Mouse (Mus musculus): ENCODE results near the gene Dip2b.
A peak's percentile ranks its signal among the peaks of the same experiment; 100 is the strongest.

Gene Dip2b

GRCm38 (mm10) chr15:100084882-100085281 is 46.4 kb downstream of the Dip2b start:
- no peak for DNase-seq (ENCODE audit: low read depth, low spot score)

GRCm38 (mm10) chr15:100088021-100088420 is 49.6 kb downstream of the Dip2b start:
- no peak for DNase-seq (ENCODE audit: low read depth, low spot score)

- DNase-seq (ENCODE audit: low read depth, low spot score), result peak; percentile 76
Measured at GRCm38 (mm10) chr15:100089645-100090053, 51.2 kb downstream of the Dip2b start.

GRCm38 (mm10) chr15:100091818-100092217 is 53.4 kb downstream of the Dip2b start:
- no peak for DNase-seq (ENCODE audit: low read depth, low spot score)

DNA sequence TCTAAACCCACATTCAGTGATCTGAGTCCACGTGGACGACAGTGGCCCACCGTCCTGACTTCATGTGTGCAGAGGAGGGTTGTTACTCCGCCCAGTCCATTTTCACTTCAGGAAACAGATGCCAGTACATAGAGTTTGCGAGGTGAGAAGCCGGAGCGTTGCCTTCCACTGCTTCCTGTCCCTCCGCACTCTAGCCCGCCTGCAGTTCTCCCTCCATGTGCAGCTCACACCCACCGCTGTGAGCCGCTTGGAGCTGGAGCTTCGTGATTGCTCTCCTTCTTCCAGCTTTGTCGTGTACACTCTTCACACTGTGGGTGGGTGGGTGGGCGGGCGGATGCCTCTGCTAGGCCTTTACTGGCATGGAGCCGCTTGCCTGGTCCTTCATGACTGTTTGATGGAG is 53.8 kb downstream of the Dip2b start:
- no peak for DNase-seq (ENCODE audit: low read depth, low spot score)

- no peak for DNase-seq (ENCODE audit: low read depth, low spot score)
Measured at GRCm38 (mm10) chr15:100096587-100097428, 58.3 kb downstream of the Dip2b start.

GRCm38 (mm10) chr15:100100336-100100735 is 61.9 kb downstream of the Dip2b start:
- DNase-seq (ENCODE audit: low read depth, low spot score), result no peak

DNA sequence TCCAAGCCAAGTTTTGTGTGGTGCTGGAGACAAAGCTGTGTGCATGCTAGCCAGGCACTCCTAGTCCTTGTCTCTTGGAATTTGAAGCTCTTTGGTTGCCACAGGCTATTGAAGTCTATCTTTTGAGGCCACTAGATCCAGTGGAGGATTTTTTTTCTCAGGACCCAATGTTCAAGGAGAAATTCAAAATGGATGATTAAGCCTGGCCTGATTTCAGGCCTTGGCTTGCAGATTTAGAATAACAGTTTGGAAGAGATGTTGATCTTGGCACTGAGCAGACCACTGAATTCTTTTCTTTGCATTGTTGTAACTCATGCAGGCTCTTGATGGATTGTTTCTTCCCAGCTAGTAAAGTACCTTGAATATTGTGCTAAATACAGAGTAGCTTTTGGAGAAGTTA is 62.7 kb downstream of the Dip2b start:
- no peak for DNase-seq (ENCODE audit: low read depth, low spot score)

- DNase-seq (ENCODE audit: low read depth, low spot score), result no peak
Measured at GRCm38 (mm10) chr15:100104126-100104525, 65.7 kb downstream of the Dip2b start.

- DNase-seq (ENCODE audit: low read depth, low spot score), result no peak
Measured at GRCm38 (mm10) chr15:100108071-100108782, 69.8 kb downstream of the Dip2b start.

DNA sequence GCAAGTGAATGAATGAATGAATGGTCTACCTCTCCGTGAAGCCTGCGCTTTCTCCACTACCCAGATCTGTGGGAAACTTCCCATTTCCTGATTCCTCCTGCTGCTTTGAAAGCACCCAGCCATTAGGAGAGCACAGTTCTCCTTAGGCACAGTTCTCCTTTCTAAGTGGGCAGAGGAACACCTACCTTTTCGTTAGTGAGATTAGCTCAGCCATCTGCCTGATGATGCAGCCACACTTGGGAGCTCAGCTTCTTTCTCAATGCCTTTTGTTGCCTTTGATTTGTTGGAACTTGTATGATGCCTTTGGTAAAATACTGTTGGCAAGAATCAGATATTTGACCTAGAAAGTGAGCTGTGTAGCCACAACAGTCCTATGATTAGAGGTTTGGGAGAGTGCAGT is 71.5 kb downstream of the Dip2b start:
- DNase-seq (ENCODE audit: low read depth, low spot score), result no peak

DNA sequence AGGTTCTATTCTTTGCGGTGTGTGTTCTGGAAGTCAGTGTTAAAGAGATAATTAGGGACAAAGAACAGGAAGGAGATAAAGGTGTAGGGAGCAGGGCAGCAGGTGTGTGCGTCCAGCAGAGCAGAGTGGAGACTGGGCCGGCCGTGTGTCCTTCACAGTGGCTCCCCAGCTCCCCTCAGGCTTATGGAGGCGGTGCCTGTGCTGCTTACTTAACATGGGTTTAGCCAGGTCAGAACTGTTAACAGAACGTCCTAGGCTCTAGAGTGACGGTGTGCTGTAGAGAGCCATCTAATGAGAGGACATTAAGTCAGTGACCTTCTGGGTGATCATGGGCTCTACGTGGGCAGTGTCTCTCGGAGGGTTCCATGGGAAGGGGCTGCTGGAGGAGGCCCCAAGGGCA is 73.4 kb downstream of the Dip2b start:
- no peak for DNase-seq (ENCODE audit: low read depth, low spot score)

DNA sequence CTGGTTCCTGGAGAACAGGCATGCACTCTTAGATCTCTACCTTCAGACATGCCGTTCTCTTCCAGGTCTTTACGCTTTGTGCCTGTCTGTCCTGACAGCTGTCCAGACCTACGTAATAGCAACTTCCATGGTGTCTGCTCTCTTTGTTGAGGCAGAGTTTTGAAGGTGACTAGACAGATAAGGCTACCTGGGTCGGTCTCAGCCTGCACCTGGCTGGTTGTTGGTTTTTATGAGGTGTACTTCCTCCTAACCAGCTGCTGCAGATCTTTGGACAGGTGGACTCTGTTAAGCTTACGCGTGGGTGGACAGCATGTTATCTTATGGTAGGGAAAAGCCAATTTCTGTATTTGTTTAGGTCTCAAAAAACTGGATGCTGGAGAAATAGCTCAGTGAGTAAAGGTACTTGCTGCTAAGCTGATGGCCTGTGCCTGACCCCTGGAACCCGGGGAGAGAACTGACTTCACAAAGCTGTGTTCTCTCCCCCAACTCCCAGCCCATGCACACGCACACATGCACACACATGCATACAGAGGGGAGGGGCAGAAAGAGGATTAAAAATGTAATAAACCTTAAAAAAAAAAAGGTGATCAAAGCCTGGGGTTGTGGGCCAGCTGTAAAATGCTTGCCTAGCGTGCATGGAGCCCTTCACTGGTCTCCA is 74.0 kb downstream of the Dip2b start:
- DNase-seq (ENCODE audit: low read depth, low spot score), result no peak

DNA sequence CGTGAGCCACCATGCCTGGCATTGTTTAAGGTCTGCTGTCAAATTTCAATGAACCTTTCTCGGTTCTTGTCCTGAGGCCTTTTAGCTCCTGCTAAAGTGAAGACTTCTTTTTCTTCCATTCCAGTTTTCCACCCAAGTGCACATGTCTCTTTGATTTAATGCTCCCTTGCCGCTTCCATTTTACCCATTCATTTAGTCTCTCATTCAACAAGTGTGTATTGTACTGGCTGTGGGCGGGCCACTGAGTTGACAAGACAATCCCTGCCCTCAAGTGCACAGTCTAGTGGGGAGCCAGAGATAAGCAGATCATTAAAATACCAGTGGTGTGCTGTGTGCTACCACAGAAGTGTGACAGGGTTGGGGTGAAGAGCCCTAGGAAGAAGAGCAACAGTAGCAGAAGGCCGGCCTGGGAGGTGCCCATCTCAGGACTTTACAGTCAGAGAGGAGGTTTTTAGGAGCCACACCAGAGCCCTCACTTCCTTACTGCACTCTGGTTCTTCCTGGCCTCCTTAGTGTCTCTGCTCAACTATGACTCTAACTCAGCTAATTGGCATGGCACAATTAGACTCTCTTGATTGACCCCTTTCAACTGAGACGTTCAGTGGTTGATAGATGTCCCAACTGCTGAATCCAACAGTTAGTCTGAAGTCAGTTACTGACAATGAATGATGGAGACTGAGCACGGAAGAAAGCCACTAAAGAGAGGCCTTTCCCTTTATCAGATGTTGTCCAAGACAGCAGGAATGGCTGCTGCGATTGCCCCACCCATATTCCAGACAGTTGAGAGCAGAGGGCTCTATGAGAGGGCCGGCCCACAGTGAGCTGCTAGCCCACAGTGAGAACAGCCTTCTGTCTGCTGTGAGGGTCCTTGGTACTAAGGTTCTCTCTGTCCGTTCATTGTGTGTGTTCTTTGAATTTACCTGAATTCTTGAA is 75.1 kb downstream of the Dip2b start:
- DNase-seq (ENCODE audit: low read depth, low spot score), result peak; percentile 75

- no peak for DNase-seq (ENCODE audit: low read depth, low spot score)
Measured at GRCm38 (mm10) chr15:100115416-100115815, 77.0 kb downstream of the Dip2b start.

DNA sequence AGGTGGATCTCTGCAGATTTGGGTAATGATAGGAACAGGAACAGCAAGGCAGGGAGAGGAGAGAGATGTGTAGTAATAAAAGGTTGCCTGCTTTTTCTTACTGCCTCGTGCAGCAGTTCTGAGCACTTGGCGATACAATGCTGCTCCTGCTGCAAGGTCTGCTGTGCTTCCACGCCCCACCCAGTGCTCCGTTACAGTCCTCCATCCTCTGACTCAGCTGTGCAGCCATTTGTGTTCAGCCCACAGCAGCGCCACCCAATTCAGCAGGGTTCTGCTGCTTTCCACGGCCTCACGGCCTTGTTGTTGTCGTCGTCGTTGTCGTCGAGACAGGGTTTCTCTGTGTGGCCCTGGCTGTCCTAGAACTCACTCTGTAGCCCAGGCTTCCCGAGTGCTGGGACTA is 77.9 kb downstream of the Dip2b start:
- no peak for DNase-seq (ENCODE audit: low read depth, low spot score)

DNA sequence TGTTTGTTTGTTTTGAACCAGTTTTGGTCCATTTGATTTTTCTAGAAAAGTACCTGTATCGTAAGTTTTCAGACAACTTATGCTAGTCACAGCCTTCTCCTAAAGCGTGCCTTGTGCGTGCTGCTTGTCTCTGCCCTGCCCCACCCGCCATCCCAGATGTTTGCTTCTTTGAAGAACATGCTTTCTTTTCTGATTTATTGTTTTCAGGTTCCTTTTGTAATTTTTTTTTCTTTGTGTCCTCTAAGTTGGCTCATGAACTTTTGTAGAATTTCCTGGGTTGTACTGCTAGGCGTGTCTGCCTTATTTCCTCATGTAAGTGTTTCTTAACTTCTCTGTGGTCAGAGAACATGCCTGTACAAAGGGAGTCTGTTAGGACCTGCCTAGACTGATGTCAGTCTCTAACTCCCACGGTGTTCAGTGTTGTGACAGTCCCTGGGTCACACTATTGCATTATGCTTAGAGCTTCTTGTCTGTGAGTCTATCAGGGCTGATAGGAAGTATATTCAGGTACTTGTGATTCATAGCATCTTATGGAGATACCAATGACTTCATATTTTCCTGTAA is 80.8 kb downstream of the Dip2b start:
- no peak for DNase-seq (ENCODE audit: low read depth, low spot score)

DNA sequence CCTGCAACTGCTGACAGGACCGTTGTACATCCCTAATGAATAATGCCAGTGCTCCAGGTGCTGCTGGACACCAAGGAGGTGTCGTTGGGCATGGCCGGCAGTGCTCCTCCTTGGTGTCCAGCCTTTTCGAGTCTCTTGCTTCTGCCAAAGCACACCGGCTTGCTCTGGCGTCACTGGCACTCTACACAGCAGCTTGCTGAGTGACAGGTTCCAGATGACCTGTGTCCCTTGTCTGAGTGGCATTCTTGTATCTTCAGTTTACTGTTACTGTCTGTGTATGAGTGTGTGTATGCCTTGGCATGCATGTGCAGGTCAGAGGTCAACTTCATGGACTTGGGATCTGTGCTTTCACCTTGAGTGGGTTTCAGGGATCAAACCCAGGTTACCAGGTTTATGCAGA is 83.0 kb downstream of the Dip2b start:
- DNase-seq (ENCODE audit: low read depth, low spot score), result no peak

DNA sequence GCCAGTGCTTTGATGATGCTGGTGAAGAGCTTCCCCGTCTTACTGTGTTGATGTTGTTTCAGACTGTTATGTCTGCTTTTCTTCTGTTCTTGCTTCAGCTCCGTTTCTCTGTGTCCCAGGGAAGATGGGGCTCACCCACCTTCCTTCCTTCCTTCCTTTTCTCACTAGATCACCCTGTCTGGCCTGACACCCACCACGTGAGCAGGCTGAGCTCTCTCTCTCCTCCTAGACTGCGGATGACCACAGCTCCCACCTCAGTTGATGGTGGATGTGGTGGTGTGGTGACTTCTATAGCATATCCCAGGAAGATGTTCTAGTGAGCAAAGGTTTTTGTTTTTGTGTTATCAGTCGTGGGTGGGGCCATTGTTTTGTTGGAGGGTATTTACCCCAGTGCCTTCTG is 85.4 kb downstream of the Dip2b start:
- DNase-seq (ENCODE audit: low read depth, low spot score), result no peak

DNA sequence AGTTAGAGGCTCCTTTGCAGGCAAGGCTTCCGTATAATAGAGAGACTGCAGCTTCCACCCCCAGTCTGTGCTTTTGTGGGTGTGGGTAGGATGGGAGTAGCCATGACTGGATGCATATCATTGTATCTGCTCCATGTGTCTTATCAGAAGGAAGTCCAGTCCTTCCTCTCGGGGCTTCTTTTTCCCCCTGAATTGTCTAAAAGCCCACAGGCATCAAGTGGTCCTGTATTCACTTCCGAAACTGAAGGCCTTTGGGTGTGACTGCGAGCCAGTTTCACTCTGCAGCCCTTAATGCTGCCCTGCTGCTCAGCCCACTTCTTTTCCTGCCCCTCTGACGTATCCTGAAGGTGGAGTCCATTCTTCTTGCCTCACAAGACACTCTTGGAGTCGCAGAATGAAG is 86.8 kb downstream of the Dip2b start:
- no peak for DNase-seq (ENCODE audit: low read depth, low spot score)

DNA sequence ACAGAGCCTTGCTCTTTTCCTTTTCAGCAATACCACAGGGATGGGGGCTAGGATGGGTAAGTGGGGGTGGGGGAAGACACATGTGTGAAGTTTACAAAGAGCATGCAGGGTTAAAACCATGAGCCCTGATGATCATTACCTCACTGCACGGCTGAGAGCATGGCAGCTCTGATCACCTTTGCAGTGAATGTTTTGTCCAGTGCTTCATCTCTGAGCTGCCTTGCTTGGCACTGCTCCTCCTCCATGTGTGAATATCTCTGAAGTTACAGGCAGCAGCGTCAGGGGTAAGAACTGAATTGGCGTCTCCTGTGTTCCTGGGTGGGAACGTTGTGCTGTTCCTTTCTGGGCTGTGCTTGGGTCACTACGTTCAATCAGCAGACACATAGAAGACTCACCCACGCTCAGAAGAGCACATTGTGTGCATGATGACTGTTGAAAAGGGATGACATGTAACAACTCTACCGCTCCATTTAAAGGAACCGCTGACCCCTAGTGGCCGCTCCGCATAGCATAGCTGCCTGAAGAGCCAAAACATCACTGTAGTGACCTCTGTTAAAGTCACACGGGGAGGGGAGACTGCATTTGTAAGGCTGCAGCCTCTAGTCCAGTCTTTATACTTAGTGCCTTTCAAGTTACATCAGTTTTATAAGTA is 88.1 kb downstream of the Dip2b start:
- DNase-seq (ENCODE audit: low read depth, low spot score), result peak; percentile 79
